Mouse (Mus musculus) kidney, postnatal 25 days (tissue): ENCODE results near the gene Cacna2d3.
A peak's percentile ranks its signal among the peaks of the same experiment; 100 is the strongest.

Experiments
- DNase-seq, 2 experiments: peaks; one replicate each; pipeline ENCODE4 v3.0.0; 2021; ENCODE audit warnings: mixed read lengths in 2 of 2

Gene Cacna2d3

GRCm38 (mm10) chr14:29628213-29628612 is 93.5 kb downstream of the Cacna2d3 start:
- DNase-seq = no peak

GRCm38 (mm10) chr14:29612436-29612835 is 109.2 kb downstream of the Cacna2d3 start:
- no peak for DNase-seq

- DNase-seq = no peak
Observed at GRCm38 (mm10) chr14:29608761-29609160, 112.9 kb downstream of the Cacna2d3 start.

- DNase-seq = no peak
Observed at GRCm38 (mm10) chr14:29599428-29599827, 122.2 kb downstream of the Cacna2d3 start.

GRCm38 (mm10) chr14:29592896-29593295 is 128.8 kb downstream of the Cacna2d3 start:
- no peak for DNase-seq

- DNase-seq = peak in 1 of 2 experiments; percentile 37
Observed at GRCm38 (mm10) chr14:29589628-29590027, 132.0 kb downstream of the Cacna2d3 start.

GRCm38 (mm10) chr14:29581961-29582360 is 139.7 kb downstream of the Cacna2d3 start:
- DNase-seq = no peak

GRCm38 (mm10) chr14:29577786-29578185 is 143.9 kb downstream of the Cacna2d3 start:
- DNase-seq = no peak

- no peak for DNase-seq
Observed at GRCm38 (mm10) chr14:29575551-29575950, 146.1 kb downstream of the Cacna2d3 start.

- DNase-seq = no peak
Observed at GRCm38 (mm10) chr14:29562704-29563103, 159.0 kb downstream of the Cacna2d3 start.

- no peak for DNase-seq
Observed at GRCm38 (mm10) chr14:29561122-29561834, 160.4 kb downstream of the Cacna2d3 start.

GRCm38 (mm10) chr14:29558440-29558839 is 163.2 kb downstream of the Cacna2d3 start:
- no peak for DNase-seq

- no peak for DNase-seq
Observed at GRCm38 (mm10) chr14:29556152-29556551, 165.5 kb downstream of the Cacna2d3 start.

- DNase-seq = no peak
Observed at GRCm38 (mm10) chr14:29552471-29552870, 169.2 kb downstream of the Cacna2d3 start.

- DNase-seq = no peak
Observed at GRCm38 (mm10) chr14:29548646-29549045, 173.0 kb downstream of the Cacna2d3 start.

- DNase-seq = no peak
Observed at GRCm38 (mm10) chr14:29530516-29530915, 191.1 kb downstream of the Cacna2d3 start.

GRCm38 (mm10) chr14:29528696-29529095 is 193.0 kb downstream of the Cacna2d3 start:
- DNase-seq = no peak

GRCm38 (mm10) chr14:29519751-29520669 is 201.7 kb downstream of the Cacna2d3 start:
- DNase-seq = no peak

GRCm38 (mm10) chr14:29502667-29503066 is 219.0 kb downstream of the Cacna2d3 start:
- DNase-seq = no peak

GRCm38 (mm10) chr14:29498546-29499290 is 222.9 kb downstream of the Cacna2d3 start:
- DNase-seq = no peak

- no peak for DNase-seq
Observed at GRCm38 (mm10) chr14:29496552-29496951, 225.1 kb downstream of the Cacna2d3 start.

- no peak for DNase-seq
Observed at GRCm38 (mm10) chr14:29491786-29492185, 229.9 kb downstream of the Cacna2d3 start.

- DNase-seq = peak in 1 of 2 experiments; percentile 2
Observed at GRCm38 (mm10) chr14:29485416-29485815, 236.2 kb downstream of the Cacna2d3 start.
